Mouse (Mus musculus) induced T-regulatory cell, adult 2 months (primary cell): ENCODE data around the gene Zbed3.
A peak's percentile ranks its signal among the peaks of the same experiment; 100 is the strongest.
"Not testable (repeated sequence)": the region's sequence is repeated elsewhere in the genome, so short reads cannot be mapped to it uniquely, and the experiment has no call there.

ENCODE experiments used
- DNase-seq: peaks from one replicate; pipeline ENCODE4 v3.0.0-alpha.2; 2012; ENCODE audit warnings: low read depth

The Zbed3 gene

GRCm38 (mm10) chr13:95332086-95332899, 8.9 kb downstream of the Zbed3 start:
- no peak for DNase-seq

- DNase-seq = no peak
Observed at GRCm38 (mm10) chr13:95336122-95336677, 12.8 kb downstream of the Zbed3 start.

GRCm38 (mm10) chr13:95343470-95343869, 20.1 kb downstream of the Zbed3 start:
- DNase-seq = no peak

GRCm38 (mm10) chr13:95345869-95346268, 22.5 kb downstream of the Zbed3 start:
- DNase-seq = no peak

GRCm38 (mm10) chr13:95347018-95347696, 23.7 kb downstream of the Zbed3 start:
- DNase-seq = peak; percentile 78

GRCm38 (mm10) chr13:95348476-95348875, 25.1 kb downstream of the Zbed3 start:
- DNase-seq = no peak

- no peak for DNase-seq
Observed at GRCm38 (mm10) chr13:95358223-95358622, 34.8 kb downstream of the Zbed3 start.

- DNase-seq = no peak
Observed at GRCm38 (mm10) chr13:95363440-95363839, 40.0 kb downstream of the Zbed3 start.

GRCm38 (mm10) chr13:95366356-95366755, 42.9 kb downstream of the Zbed3 start:
- DNase-seq = no peak

GRCm38 (mm10) chr13:95374701-95375553, 51.5 kb downstream of the Zbed3 start, which contains the start of gene Aggf1:
TSS of gene Aggf1 (minus strand) at chr13:95375352.
- peak; percentile 95 for DNase-seq

- DNase-seq = no peak
Observed at GRCm38 (mm10) chr13:95375554-95375914, 52.1 kb downstream of the Zbed3 start.

- not testable (repeated sequence) for DNase-seq
Observed at GRCm38 (mm10) chr13:95376689-95377289, 53.4 kb downstream of the Zbed3 start.

GRCm38 (mm10) chr13:95378696-95379095, 55.3 kb downstream of the Zbed3 start:
- no peak for DNase-seq

- no peak for DNase-seq
Observed at GRCm38 (mm10) chr13:95382418-95382817, 59.0 kb downstream of the Zbed3 start.
